ENCODE assay signal across 14 mouse cellular contexts in the genomic region with DNA sequence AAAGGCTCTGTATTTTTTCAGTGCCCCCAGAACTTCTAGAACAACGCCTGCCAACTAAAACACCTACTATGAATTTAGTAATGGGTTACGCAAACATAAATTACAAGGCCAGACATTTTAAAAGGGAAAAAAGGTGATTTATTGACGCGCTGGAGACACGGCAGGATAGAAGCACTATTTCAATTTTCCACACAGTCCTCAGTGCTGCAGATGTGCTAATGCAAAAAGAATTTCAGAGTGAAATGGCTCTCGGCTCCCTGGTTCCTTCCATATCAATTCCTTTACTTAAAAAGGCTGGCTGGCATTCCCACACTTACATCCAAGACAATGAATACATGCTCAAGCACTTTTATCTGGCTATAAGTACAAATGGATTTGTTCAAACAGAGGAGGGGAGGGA.
DNase-seq lines count a peak whose midpoint lies in the region; ATAC-seq and TF ChIP-seq lines count a peak whose summit lies in the region.
"Had no signal": no experiment of that assay in that cellular context is flagged by ENCODE, and none has a peak within 500 bp of the region (broad histone marks: within the 10 kb centered on the region; RNA-seq: fewer than 3 reads in every experiment).

No protein-coding gene starts in this region.

- WGBS in heart, embryonic 11.5 days (ENCODE audit: insufficient replicate concordance) = 52% methylated on average over 6 of the region's 6 CpGs
- 41% methylated on average over 6 of the region's 6 CpGs for WGBS in kidney, embryonic 15.5 days
- 95% methylated on average over 6 of the region's 6 CpGs for WGBS in thymus, adult 2 months

- no peaks in the 10 kb centered on the region for H3K36me3 ChIP-seq in heart, embryonic 11.5 days (ENCODE audit: control insufficient read depth, insufficient read depth, low read length)
- H3K36me3 ChIP-seq in kidney, embryonic 15.5 days = 0 out of 2 replicates have a peak, but pooled peaks cover 8% of the 10 kb centered on the region
- 0 out of 2 replicates have a peak, but pooled peaks cover 3% of the 10 kb centered on the region for H3K36me3 ChIP-seq in thymus, adult 2 months (ENCODE audit: control insufficient read depth, insufficient read depth, low read length)

- no peak overlapping the region for H3K4me3 ChIP-seq in heart, embryonic 11.5 days (ENCODE audit: low read depth, low read length)
- no peak overlapping the region for H3K4me3 ChIP-seq in kidney, embryonic 15.5 days (replicated peaks)
- H3K4me3 ChIP-seq in thymus, adult 2 months (ENCODE audit: control insufficient read depth, insufficient read depth, low read length) = no peak overlapping the region
- H3K4me3 ChIP-seq: embryonic facial prominence, embryonic 10.5 days had no signal

- no peaks in the 10 kb centered on the region for H3K27me3 ChIP-seq in heart, embryonic 11.5 days (ENCODE audit: control insufficient read depth, insufficient read depth, low read length)
- H3K27me3 ChIP-seq in kidney, embryonic 15.5 days = no peaks in the 10 kb centered on the region
- no peaks in the 10 kb centered on the region for H3K27me3 ChIP-seq in thymus, adult 2 months (ENCODE audit: control insufficient read depth, insufficient read depth, low read length)
- H3K27me3 ChIP-seq: Patski had no signal

- intact Hi-C loops in heart, postnatal 10 days (cut with DNase I) = no loop called here

- TF ChIP-seq POLR2A in thymus, adult 2 months (IDR thresholded peaks at IDR 0.05; ENCODE audit: control insufficient read depth, extremely low read depth, insufficient read depth, low read length, poor library complexity) = no peak

- H3K27ac ChIP-seq in heart, embryonic 11.5 days (ENCODE audit: low read depth, low read length) = peak overlapping the region; percentile 86
- peak overlapping the region; percentile 66 for H3K27ac ChIP-seq in kidney, embryonic 15.5 days
- H3K27ac ChIP-seq in thymus, adult 2 months (ENCODE audit: control insufficient read depth, insufficient read depth, low read length) = no peak overlapping the region
- H3K27ac ChIP-seq: embryonic facial prominence, embryonic 10.5 days; liver, embryonic 14.5 days had no signal

- H3K4me2 ChIP-seq in heart, embryonic 11.5 days = no peak overlapping the region; the same call in 1 of the 2 replicates
- H3K4me2 ChIP-seq in kidney, embryonic 15.5 days = peak overlapping the region; percentile 15; the same call in 1 of the 2 replicates

- H3K9ac ChIP-seq in heart, embryonic 11.5 days (ENCODE audit: low read depth, low read length) = no peak overlapping the region
- H3K9ac ChIP-seq in kidney, embryonic 15.5 days = no peak overlapping the region
- H3K9ac ChIP-seq: forebrain, postnatal 0 days; liver, embryonic 14.5 days had no signal

- TF ChIP-seq CTCF in thymus, adult 2 months (IDR thresholded peaks at IDR 0.05; ENCODE audit: borderline replicate concordance, control insufficient read depth, extremely low read depth, insufficient read depth, low read length, poor library complexity) = no peak

- peaks cover 65% of the 10 kb centered on the region for H3K4me1 ChIP-seq in heart, embryonic 11.5 days (ENCODE audit: control insufficient read depth, insufficient read depth, low read length)
- peaks cover 62% of the 10 kb centered on the region for H3K4me1 ChIP-seq in kidney, embryonic 15.5 days
- peaks cover 11% of the 10 kb centered on the region for H3K4me1 ChIP-seq in thymus, adult 2 months (replicated peaks; ENCODE audit: control insufficient read depth, insufficient read depth, low read length)

- DNase-seq in heart, postnatal 10 days = no peak
- DNase-seq in kidney, postnatal 25 days = no peak
- DNase-seq in NIH3T3 (ENCODE audit: low read depth) = peak; percentile 51
- DNase-seq in mesoderm, embryonic 11.5 days (ENCODE audit: low read depth, low spot score) = peak; percentile 77
- no peak for DNase-seq in thymus, adult 2 months
- DNase-seq: forebrain, postnatal 0 days; layer of hippocampus, postnatal 36 days; retina, postnatal 1 day had no signal

- H3K9me3 ChIP-seq in heart, embryonic 11.5 days (replicated peaks; ENCODE audit: control insufficient read depth, low read length) = no peaks in the 10 kb centered on the region
- no peaks in the 10 kb centered on the region for H3K9me3 ChIP-seq in kidney, embryonic 15.5 days (replicated peaks)
- H3K9me3 ChIP-seq: embryonic facial prominence, embryonic 10.5 days had no signal

- no peak for ATAC-seq in heart, embryonic 11.5 days (replicated peaks; ENCODE audit: insufficient number of reproducible peaks, low FRiP score, low TSS enrichment)
- no peak for ATAC-seq in kidney, embryonic 15.5 days (replicated peaks; ENCODE audit: low FRiP score)
- ATAC-seq in inflammation-experienced regulatory T-cells, adult 6 months = no peak
- ATAC-seq: forebrain, postnatal 0 days had no signal

Comparison
In these comparisons a context has a peak if more than half of its experiments do, and no peak if none do; other contexts are left out.
1. DNase-seq: peak in NIH3T3 (single experiment) and mesoderm, embryonic 11.5 days (single experiment); none in heart, postnatal 10 days (0 of 2), kidney, postnatal 25 days (0 of 2) and thymus, adult 2 months (single experiment).